Mouse (Mus musculus) limb, embryonic 10.5 days (tissue): ENCODE measurements around the gene Lsm2. TPM values are rescaled to one million over a fixed set of nuclear protein-coding genes. Genes with fewer than 3 reads are reported as not detected.
"Not testable (repeated sequence)": the region's sequence is repeated elsewhere in the genome, so short reads cannot be mapped to it uniquely, and the experiment has no call there.

Source experiments
- DNase-seq: peaks from one replicate; pipeline ENCODE4 v3.0.0-alpha.2; 2017; ENCODE audit warnings: low spot score
- H3K27ac ChIP-seq: fragments of 300-500 bp; sonication (generic); 2 replicates; pipeline ENCODE4 v1.5.1; 2016; ENCODE audit warnings: mild to moderate bottlenecking
- H3K27me3 ChIP-seq: fragments of 300-500 bp; sonication (generic); 2 replicates; pipeline ENCODE4 v1.6.1; 2016; ENCODE audit warnings: low read depth, mild to moderate bottlenecking; ENCODE audit not compliant: poor library complexity, severe bottlenecking
- H3K36me3 ChIP-seq: fragments of 300-500 bp; sonication (generic); 2 replicates; pipeline ENCODE4 v1.6.1; 2016; ENCODE audit warnings: mild to moderate bottlenecking, moderate library complexity
- H3K4me1 ChIP-seq: fragments of 300-500 bp; sonication (generic); 2 replicates; pipeline ENCODE4 v1.6.1; 2016
- H3K4me3 ChIP-seq: fragments of 300-500 bp; sonication (generic); 2 replicates; pipeline ENCODE4 v1.5.1; 2016; ENCODE audit warnings: mild to moderate bottlenecking, moderate library complexity
- H3K9me3 ChIP-seq: fragments of 300-500 bp; sonication (generic); replicated peaks from 2 replicates; pipeline ENCODE4 v1.6.1; 2016; ENCODE audit warnings: mild to moderate bottlenecking
- WGBS: fragments of 180-500 bp; shearing (Covaris S2); methylation state at CpG from one replicate; pipeline ENCODE4 v1.1.7; 2016; 5-methylcytosine and 5-hydroxymethylcytosine counted together
- polyA plus RNA-seq: library from polyadenylated mRNA; unstranded; fragments of >200 nt; fragmentation: Nextera tagmentation; extraction: Ambion mirVana; gene quantifications from 2 replicates; pipeline ENCODE4 v1.2.1, GENCODE M21; 2016

The Lsm2 gene
- polyA plus RNA-seq, 1 experiment from 2014 or later, result 320 TPM

DNA sequence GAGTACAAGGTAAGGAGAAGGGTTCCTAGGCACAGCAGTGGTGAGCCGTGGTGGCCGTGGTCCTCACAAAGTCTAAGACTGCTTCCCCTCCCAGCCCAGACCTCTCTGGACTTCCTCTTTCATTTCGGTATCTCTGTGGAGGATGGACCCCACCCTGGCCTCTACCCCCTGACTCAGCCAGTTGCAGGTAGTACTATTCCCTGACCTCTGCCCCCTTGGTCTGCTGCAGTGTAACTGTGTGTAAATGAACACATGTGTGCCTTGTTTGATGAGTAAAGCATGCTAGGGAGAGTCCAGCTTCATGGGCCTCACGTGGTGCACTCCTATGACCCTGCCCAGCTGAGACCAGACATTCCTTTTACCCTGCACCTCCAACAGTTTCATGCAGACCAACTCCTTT lies 42.1 kb downstream of the Lsm2 start:
- H3K27me3 ChIP-seq, result no peaks in the 10 kb centered on the region
- H3K27ac ChIP-seq, result peak overlapping the region; percentile 69
- peaks cover 46% of the 10 kb centered on the region for H3K4me1 ChIP-seq
- H3K9me3 ChIP-seq, result no peaks in the 10 kb centered on the region
- WGBS, result 78% methylated on average over 4 of the region's 4 CpGs
- DNase-seq, result peak; percentile 29
- no peaks in the 10 kb centered on the region for H3K36me3 ChIP-seq
- 0 out of 2 replicates have a peak overlapping the region, but pooled peaks have one; percentile 4 for H3K4me3 ChIP-seq

DNA sequence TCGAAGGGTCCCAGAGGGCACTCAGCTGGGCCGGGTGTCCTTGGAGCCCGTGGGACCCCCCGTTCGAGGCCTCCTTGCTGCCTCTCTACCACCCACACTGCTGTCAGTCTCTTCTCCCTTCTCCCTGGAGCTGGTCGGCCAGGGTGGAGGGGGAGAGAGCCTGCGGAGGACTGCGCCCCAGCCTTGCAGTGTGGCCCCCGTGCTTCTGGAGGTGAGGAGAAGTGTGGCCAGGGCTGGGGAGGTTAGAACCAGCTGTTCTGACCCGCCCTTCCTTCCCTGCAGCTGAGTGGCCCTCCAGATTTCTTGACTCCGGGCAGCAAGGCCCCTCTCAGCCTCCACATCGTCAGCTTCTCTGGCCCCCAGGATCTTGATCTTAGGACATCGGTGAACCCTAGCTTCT lies 42.6 kb downstream of the Lsm2 start:
- Histone ChIP-seq H3K4me1 (peaks cover 51% of the 10 kb centered on the region), H3K36me3 (no peaks in the 10 kb centered on the region), H3K27ac (peak overlapping the region; percentile 69), H3K27me3 (no peaks in the 10 kb centered on the region), H3K4me3 (no peak overlapping the region), H3K9me3 (no peaks in the 10 kb centered on the region)
- peak; percentile 28 for DNase-seq
- WGBS, result 73% methylated on average over 13 of the region's 13 CpGs

DNA sequence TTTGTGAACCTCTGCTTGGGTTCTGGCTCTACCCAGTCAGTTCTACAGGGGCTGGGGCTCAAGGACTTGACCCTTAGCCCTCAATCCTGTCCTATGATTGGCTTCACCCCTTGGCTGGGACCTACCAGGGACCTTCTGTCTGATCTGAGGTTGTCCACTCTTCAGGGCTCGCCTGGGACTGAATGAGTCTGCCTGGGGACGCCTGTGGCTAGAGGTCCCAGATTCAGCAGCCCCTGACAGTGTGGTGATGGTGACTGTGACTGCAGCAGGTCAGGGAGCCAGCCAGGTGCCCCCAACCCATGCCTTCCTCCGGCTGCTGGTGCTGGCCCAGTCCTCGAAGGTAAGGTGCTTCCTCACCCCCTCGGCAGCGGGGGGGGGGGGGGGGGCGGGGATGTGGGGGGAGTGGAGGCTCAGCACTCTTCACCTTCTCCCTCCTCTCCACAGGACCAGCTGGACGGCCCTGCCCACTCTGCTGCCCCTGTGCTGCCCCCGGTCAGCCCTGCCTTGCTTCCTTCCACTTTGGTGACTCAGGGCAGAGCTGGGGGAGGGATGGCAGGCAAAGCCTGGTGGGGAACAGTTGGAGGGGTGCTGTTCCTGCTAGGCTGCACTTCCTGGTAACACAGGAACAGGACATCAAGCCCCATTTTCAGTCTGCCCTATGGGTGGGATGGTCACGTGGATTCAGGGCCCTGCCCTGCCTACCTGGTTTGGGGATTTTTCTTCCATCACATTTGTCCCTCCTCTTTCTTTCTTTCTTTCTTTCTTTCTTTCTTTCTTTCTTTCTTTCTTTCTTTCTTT lies 43.2 kb downstream of the Lsm2 start:
- H3K4me3 ChIP-seq, result no peak overlapping the region
- no peaks in the 10 kb centered on the region for H3K27me3 ChIP-seq
- H3K4me1 ChIP-seq, result peaks cover 58% of the 10 kb centered on the region
- peak overlapping the region; percentile 69 for H3K27ac ChIP-seq
- no peak for DNase-seq
- H3K9me3 ChIP-seq, result no peaks in the 10 kb centered on the region
- 64% methylated on average over 10 of the region's 10 CpGs for WGBS
- no peaks in the 10 kb centered on the region for H3K36me3 ChIP-seq

DNA sequence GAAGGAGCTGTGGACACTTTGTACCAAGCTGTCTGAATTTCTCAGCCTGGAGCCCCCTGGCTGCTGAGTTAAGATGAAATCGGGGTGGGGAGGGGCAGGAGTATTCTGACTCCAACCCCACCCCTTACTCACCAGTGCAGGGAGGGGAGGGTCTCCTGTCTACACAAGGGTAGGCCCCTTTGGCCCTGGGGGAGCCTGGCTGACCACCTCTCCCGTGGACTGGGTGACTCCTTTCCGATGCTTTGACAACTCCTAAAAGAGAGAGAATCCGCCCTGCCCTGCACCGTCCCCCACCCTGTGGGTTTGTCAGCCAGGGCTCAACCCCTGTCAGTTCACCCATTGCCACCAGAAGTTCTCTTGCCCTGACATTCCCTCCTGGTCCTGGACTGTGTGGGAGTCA lies 44.5 kb downstream of the Lsm2 start:
- no peak overlapping the region for H3K4me3 ChIP-seq
- H3K27ac ChIP-seq, result 0 out of 2 replicates have a peak overlapping the region, but pooled peaks have one; percentile 71

DNA sequence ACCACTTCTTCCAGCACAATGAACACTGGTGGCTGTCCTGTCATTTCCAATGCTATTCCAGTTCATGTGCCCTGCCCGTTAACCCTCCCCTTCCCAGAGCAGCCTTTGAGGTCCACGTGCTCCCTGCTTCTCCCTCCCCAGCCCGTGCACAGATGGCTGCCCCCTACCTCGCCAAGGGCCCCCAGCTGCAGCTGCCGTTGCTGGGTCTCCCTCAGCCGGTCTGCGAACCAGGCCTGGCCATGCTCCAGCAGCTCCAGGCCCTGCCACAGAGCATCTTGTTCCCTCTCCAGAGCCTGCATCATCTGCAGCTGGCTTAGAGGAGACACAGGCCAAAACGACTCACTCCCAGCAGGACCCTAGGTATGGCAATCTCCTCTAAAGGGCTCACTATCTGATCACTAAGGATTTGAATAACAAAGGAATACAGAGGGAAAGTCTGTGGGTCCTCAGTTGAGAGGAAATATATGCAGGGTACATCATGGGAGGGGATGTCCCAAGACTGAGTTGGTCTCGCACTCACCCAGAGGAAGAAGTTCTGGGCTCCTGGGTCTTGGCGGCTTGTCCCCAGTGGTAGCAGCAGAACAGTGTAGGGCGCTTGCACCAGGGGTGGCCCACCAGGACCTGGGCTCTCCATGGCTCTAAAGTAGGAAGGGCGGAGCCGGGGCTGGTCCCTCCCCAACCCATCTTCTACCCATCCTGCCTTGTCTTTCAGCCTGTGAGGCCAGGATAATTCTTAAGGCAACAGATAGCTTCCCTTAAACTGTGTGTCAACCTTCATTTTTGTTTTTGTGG lies 45.8 kb downstream of the Lsm2 start, which contains the start of gene Sapcd1:
Gene Sapcd1, minus strand, starts transcription at position 740 of the 792 bp plus-strand sequence.
- DNase-seq, result peak; percentile 46
- peaks cover 53% of the 10 kb centered on the region for H3K4me1 ChIP-seq
- WGBS, result 44% methylated on average over 13 of the region's 13 CpGs

More for the DNA sequence above, 44.5 kb downstream of the Lsm2 start:
- Histone ChIP-seq H3K4me1 (peaks cover 63% of the 10 kb centered on the region), H3K9me3 (no peaks in the 10 kb centered on the region), H3K36me3 (no peaks in the 10 kb centered on the region), H3K27me3 (peaks cover 3% of the 10 kb centered on the region; the same call in 1 of the 2 replicates)
- DNase-seq, result peak; percentile 29
- WGBS, result 88% methylated on average over 5 of the region's 5 CpGs

DNA sequence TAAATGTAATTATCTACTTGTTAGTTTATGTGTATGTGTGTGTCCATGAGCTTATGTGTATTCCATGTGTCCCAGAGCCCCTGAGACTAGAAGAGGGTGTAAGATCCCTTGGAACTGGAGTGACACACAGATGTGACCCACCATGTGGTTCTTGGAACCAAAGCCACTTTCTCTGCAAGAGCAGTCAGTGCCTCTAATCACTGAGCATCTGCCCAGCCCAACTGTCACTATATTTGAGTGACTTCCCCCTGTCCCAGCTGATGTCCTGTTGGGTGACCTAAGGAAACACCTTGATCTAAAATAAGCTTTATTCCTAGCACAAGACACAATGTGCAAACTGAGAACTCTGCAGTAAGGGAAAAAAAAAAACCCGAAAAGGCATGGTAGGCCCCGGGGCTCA lies 46.7 kb downstream of the Lsm2 start:
- WGBS, result 85% methylated on average over 2 of the region's 2 CpGs
- Histone ChIP-seq H3K27me3 (peaks cover 4% of the 10 kb centered on the region; the same call in 1 of the 2 replicates), H3K27ac (no peak overlapping the region), H3K36me3 (no peaks in the 10 kb centered on the region), H3K9me3 (no peaks in the 10 kb centered on the region), H3K4me1 (peaks cover 51% of the 10 kb centered on the region), H3K4me3 (no peak overlapping the region)
- DNase-seq, result no peak

More for the DNA sequence above, 45.8 kb downstream of the Lsm2 start, which contains the start of gene Sapcd1:
- H3K9me3 ChIP-seq, result no peaks in the 10 kb centered on the region
- no peaks in the 10 kb centered on the region for H3K36me3 ChIP-seq
- peak within 1 kb of the TSS; percentile 11; the same call in 1 of the 2 replicates for H3K4me3 ChIP-seq
- peak within 1 kb of the TSS; percentile 71 for H3K27ac ChIP-seq
- H3K27me3 ChIP-seq, result peaks cover 4% of the 10 kb centered on the region; the same call in 1 of the 2 replicates

DNA sequence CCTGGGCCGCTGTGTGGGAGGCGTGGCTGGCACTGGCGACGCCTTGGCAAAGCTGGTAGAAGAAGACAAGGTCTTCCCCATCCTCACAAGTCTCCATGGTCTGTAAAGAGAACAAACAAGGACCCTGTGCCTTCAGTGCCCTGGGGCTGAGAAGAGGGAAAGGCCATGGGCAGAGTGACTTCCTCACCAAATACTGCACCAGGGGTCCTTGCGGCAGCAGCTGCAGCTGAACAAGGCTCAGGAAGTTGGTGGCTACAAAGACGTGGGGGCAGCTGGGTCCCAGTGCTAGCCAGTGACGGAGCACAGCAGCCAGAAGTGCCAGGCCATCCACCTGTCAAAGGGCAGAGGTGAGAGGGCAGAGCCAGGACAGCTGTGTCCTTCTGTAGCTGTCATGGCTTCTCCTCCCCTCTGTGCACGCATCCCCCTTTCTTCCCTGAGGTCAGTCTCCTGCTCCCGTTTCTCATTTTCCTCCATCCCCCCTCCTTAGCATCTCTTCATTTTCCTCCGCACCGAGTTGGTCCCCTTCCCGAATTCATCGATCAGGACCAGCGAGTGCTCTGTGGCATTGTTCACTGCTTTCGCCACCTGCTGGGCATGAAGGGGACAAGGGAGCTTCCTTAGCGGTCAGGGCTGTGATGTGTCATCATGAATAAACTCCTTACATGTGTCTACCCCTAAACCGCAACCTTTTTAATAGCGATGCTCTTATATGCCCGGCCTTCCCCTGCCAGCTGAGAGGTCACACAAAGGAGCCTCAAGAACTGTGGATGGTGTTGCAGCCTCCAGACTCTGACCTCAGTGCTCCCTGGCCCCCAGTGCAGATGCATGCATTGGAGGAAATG lies 48.2 kb downstream of the Lsm2 start:
- 38% methylated on average over 19 of the region's 19 CpGs for WGBS
- Histone ChIP-seq H3K27me3 (peaks cover 4% of the 10 kb centered on the region; the same call in 1 of the 2 replicates), H3K4me3 (0 out of 2 replicates have a peak overlapping the region, but pooled peaks have one; percentile 3), H3K9me3 (no peaks in the 10 kb centered on the region), H3K36me3 (no peaks in the 10 kb centered on the region), H3K4me1 (peaks cover 35% of the 10 kb centered on the region), H3K27ac (0 out of 2 replicates have a peak overlapping the region, but pooled peaks have one; percentile 9)
- DNase-seq, result peak; percentile 43

DNA sequence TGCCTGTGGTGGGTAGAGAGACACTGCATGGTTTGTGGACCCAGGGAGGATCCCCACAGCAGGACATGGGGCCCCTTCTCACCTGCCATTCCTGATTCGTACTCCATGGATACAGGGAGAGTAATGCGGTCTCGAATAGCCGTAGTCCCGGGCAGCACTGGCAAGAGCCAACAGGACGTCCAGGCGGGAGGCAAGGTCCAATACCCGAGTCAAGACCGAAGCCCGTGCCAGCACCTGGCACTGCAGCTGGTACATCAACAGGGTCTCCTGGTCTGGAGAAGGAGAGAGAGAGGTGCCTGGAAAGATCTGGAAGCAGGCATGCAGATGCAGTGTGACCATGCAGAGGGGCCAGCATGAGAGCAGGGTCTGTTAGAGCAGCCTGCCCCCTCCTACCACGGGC lies 49.6 kb downstream of the Lsm2 start:
- H3K4me1 ChIP-seq, result peaks cover 30% of the 10 kb centered on the region
- peak overlapping the region; percentile 21; the same call in 1 of the 2 replicates for H3K27ac ChIP-seq
- H3K4me3 ChIP-seq, result no peak overlapping the region
- no peaks in the 10 kb centered on the region for H3K36me3 ChIP-seq
- DNase-seq, result peak; percentile 27
- H3K27me3 ChIP-seq, result peaks cover 4% of the 10 kb centered on the region; the same call in 1 of the 2 replicates
- H3K9me3 ChIP-seq, result no peaks in the 10 kb centered on the region
- WGBS, result 90% methylated on average over 11 of the region's 11 CpGs

DNA sequence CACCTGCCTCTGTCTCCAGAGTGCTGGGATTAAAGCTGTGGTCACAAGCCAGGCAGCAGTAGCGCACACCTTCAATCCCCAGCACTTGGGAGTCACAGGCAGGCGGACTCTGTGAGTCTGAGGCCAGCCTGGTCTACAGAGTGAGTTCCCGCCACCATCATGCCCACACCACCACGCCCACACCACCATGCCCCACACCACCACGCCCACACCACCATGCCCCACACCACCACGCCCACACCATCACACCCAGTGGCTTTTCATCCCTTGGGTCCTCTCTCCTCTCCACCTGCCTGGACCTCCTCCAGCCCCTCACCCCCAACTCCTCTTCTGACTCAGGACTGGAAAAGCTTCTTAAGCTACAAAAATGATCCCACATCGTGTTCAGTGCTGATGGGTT lies 50.2 kb downstream of the Lsm2 start:
- DNase-seq, result no peak
- peaks cover 27% of the 10 kb centered on the region for H3K4me1 ChIP-seq
- H3K4me3 ChIP-seq, result no peak overlapping the region
- 92% methylated on average over 7 of the region's 7 CpGs for WGBS
- H3K9me3 ChIP-seq, result no peaks in the 10 kb centered on the region
- H3K27me3 ChIP-seq, result peaks cover 4% of the 10 kb centered on the region; the same call in 1 of the 2 replicates
- H3K36me3 ChIP-seq, result no peaks in the 10 kb centered on the region
- no peak overlapping the region for H3K27ac ChIP-seq

DNA sequence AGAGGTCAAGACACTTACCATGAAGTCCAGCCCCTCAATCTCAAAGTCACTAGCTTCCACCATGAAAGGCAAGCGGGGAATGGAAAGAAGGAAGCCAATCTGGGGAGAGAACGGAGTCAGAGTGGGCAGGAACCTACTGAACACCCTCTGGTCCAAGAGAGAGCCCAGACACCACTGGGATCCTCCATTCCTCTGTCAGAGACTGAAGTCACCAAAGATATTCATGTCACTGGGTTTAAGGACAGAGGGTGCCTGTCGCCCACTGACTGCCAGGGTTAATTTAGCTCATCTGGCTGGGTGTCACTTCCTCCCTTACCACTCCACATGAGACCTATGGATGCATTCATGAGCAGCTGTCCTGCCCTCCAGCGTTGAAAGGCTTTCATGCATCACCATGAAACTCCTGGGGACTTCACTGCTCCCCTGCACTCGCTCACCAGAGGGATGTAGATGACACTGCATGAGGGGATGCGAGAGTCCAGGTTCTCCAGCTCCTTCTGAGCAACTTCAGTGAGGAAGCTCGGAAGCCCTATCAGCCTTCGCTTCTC lies 50.7 kb downstream of the Lsm2 start:
- peaks cover 4% of the 10 kb centered on the region; the same call in 1 of the 2 replicates for H3K27me3 ChIP-seq
- no peak overlapping the region for H3K4me3 ChIP-seq
- no peak overlapping the region for H3K27ac ChIP-seq
- no peaks in the 10 kb centered on the region for H3K9me3 ChIP-seq
- H3K4me1 ChIP-seq, result peaks cover 22% of the 10 kb centered on the region
- peak; percentile 27 for DNase-seq
- no peaks in the 10 kb centered on the region for H3K36me3 ChIP-seq
- 73% methylated on average over 8 of the region's 8 CpGs for WGBS

DNA sequence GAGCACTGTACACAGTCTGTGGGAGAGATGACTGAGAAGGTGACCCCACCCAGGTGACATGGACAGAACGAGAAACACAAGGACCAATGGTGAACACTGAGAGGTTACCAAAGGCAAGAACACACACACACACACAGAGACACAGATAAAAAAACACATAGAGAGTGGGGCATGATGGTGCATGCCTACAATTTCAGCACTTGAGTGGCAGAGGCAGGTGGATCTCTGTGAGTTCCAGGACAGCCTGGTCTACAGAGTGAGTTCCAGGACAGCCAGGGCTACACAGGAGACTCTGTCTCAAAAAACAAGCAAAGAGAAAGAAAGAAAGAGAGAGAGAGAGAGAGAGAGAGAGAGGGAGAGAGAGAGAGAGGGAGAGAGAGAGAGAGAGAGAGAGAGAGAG lies 52.0 kb downstream of the Lsm2 start:
- not testable (repeated sequence) for DNase-seq, H3K27ac ChIP-seq, H3K27me3 ChIP-seq, H3K4me3 ChIP-seq, H3K36me3 ChIP-seq, H3K9me3 ChIP-seq
- whole genome bisulfite sequencing, result 89% methylated on average over 1 of the region's 1 CpGs
- H3K4me1 ChIP-seq, result peaks cover 19% of the 10 kb centered on the region

DNA sequence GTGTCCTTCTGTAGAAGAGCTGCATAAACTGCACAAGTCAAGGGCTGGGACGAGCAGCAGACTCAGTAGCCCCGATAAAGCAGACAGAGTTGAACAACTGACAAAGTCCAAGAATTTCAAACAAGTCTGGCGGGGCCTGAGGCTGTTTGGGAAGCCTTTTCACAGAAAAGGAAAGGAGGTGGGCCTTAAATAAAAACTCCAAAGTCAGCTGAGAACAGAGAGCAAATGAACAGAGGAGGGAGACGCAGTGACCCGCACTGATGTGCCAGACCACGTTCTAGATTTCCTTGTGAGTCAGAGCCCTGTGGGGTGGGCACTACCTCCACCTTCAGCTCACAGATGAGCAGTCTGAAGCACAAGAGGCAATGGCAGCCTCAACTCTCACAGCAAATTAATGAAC lies 53.2 kb downstream of the Lsm2 start:
- peaks cover 7% of the 10 kb centered on the region for H3K4me1 ChIP-seq
- WGBS, result 86% methylated on average over 6 of the region's 6 CpGs
- DNase-seq, result peak; percentile 25
- H3K36me3 ChIP-seq, result no peaks in the 10 kb centered on the region
- H3K27ac ChIP-seq, result no peak overlapping the region
- H3K27me3 ChIP-seq, result peaks cover 4% of the 10 kb centered on the region; the same call in 1 of the 2 replicates
- H3K4me3 ChIP-seq, result no peak overlapping the region
- no peaks in the 10 kb centered on the region for H3K9me3 ChIP-seq
